Mouse (Mus musculus) embryonic facial prominence, embryonic 15.5 days (tissue): ENCODE results near the gene Il22ra1. TPM values are rescaled to one million over a fixed set of nuclear protein-coding genes. Genes with fewer than 3 reads are reported as not detected.
"Not testable (repeated sequence)": the region's sequence is repeated elsewhere in the genome, so short reads cannot be mapped to it uniquely, and the experiment has no call there.

Source experiments
- ATAC-seq: fragments of 200-750 bp; cut with Nextera tagmentation; 2 replicates; pipeline ENCODE4 v1.8.0; 2017; ENCODE audit warnings: low read depth, moderate TSS enrichment; ENCODE audit not compliant: insufficient number of reproducible peaks, low FRiP score, low TSS enrichment
- H3K27ac ChIP-seq: fragments of 300-500 bp; sonication (generic); replicated peaks from 2 replicates; pipeline ENCODE4 v1.5.1; 2015; ENCODE audit warnings: mild to moderate bottlenecking, inconsistent platforms
- H3K27me3 ChIP-seq: fragments of 300-500 bp; sonication (generic); 2 replicates; pipeline ENCODE4 v1.6.1; 2015; ENCODE audit warnings: inconsistent platforms
- H3K36me3 ChIP-seq: fragments of 300-500 bp; sonication (generic); 2 replicates; pipeline ENCODE4 v1.6.1; 2015; ENCODE audit warnings: mild to moderate bottlenecking, inconsistent platforms
- H3K4me1 ChIP-seq: fragments of 300-500 bp; sonication (generic); 2 replicates; pipeline ENCODE4 v1.6.1; 2015; ENCODE audit warnings: inconsistent platforms
- H3K4me2 ChIP-seq: fragments of 300-500 bp; sonication (generic); replicated peaks from 2 replicates; pipeline ENCODE4 v1.6.1; 2015; ENCODE audit warnings: mild to moderate bottlenecking, inconsistent platforms
- H3K4me3 ChIP-seq: fragments of 300-500 bp; sonication (generic); replicated peaks from 2 replicates; pipeline ENCODE4 v1.5.1; 2015; ENCODE audit warnings: mild to moderate bottlenecking, inconsistent platforms
- H3K9ac ChIP-seq: fragments of 300-500 bp; sonication (generic); 2 replicates; pipeline ENCODE4 v1.6.1; 2015; ENCODE audit warnings: inconsistent platforms
- H3K9me3 ChIP-seq: fragments of 300-500 bp; sonication (generic); replicated peaks from 2 replicates; pipeline ENCODE4 v1.6.1; 2016; ENCODE audit warnings: inconsistent platforms
- WGBS: fragments of 180-500 bp; shearing (Covaris S2); methylation state at CpG from one replicate; pipeline ENCODE4 v1.1.7; 2015; 5-methylcytosine and 5-hydroxymethylcytosine counted together
- polyA plus RNA-seq: library from polyadenylated mRNA; unstranded; fragments of >200 nt; fragmentation: Nextera tagmentation; extraction: Ambion mirVana; gene quantifications from 2 replicates; pipeline ENCODE4 v1.2.1, GENCODE M21; 2015

Il22ra1 gene
- polyA plus RNA-seq, 1 experiment from 2014 or later = 1.1 TPM

DNA sequence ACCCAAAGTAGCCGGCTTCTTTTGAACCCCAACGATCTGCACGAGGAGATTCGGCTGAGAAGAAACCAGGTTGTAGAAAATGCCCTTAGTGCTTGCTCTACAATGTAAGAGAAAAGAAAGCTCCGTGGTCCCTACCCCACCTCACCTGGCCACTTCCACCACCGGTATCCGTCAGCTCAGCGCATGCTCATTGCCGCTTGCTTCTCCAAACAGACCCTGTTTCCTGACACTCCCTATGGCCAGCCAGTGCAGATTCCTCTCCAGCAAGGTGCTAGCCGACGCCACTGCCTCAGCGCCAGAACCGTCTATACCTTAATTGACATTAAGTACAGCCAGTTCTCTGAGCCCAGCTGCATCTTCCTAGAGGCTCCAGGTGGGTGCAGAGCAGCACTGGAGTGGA is 24.5 kb upstream of the Il22ra1 start:
- WGBS = 71% methylated on average over 13 of the region's 13 CpGs
- no peaks in the 10 kb centered on the region for H3K27me3 ChIP-seq
- no peak for ATAC-seq

GRCm38 (mm10) chr4:135704016-135704415 is 24.0 kb upstream of the Il22ra1 start:
- Histone ChIP-seq H3K4me3 (no peak overlapping the region), H3K27ac (no peak overlapping the region), H3K27me3 (no peaks in the 10 kb centered on the region), H3K9ac (no peak overlapping the region), H3K4me1 (no peaks in the 10 kb centered on the region), H3K36me3 (no peaks in the 10 kb centered on the region), H3K9me3 (no peaks in the 10 kb centered on the region), H3K4me2 (no peak overlapping the region)
- WGBS = 56% methylated on average over 6 of the region's 6 CpGs
- ATAC-seq = no peak

More for the DNA sequence above, 24.5 kb upstream of the Il22ra1 start:
- Histone ChIP-seq H3K4me1 (no peaks in the 10 kb centered on the region), H3K36me3 (no peaks in the 10 kb centered on the region), H3K4me2 (no peak overlapping the region), H3K9me3 (no peaks in the 10 kb centered on the region), H3K27ac (no peak overlapping the region), H3K9ac (no peak overlapping the region), H3K4me3 (no peak overlapping the region)

DNA sequence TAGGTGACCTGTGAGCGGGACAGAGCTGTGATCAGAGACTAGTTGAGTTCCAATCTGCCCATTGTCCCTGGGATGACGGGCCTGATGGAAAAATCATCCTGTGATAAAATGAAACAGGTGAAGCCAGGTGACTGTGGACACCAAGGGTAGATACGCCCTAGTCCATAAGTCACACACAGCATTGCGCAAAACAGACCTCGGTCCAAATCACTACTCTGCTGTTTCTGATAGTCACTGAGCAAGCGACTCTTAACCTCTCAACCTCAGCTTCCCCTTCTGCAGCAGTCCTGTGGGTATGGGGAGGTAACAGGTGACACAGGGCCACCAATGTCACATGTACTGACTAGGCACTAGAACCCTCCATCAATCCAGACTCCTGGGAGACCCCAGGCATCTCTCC is 21.9 kb upstream of the Il22ra1 start:
- no peak overlapping the region for H3K27ac ChIP-seq
- WGBS = 89% methylated on average over 6 of the region's 6 CpGs
- no peak overlapping the region for H3K9ac ChIP-seq
- no peaks in the 10 kb centered on the region for H3K4me1 ChIP-seq
- H3K4me3 ChIP-seq = no peak overlapping the region
- no peaks in the 10 kb centered on the region for H3K36me3 ChIP-seq
- no peak for ATAC-seq
- no peak overlapping the region for H3K4me2 ChIP-seq
- H3K27me3 ChIP-seq = no peaks in the 10 kb centered on the region
- H3K9me3 ChIP-seq = no peaks in the 10 kb centered on the region

- ATAC-seq = peak; percentile 48; the same call in 1 of the 2 replicates
- Histone ChIP-seq H3K27ac (no peak overlapping the region), H3K27me3 (no peaks in the 10 kb centered on the region), H3K9ac (no peak overlapping the region), H3K4me2 (peak overlapping the region; percentile 41), H3K36me3 (no peaks in the 10 kb centered on the region), H3K4me1 (no peaks in the 10 kb centered on the region), H3K9me3 (no peaks in the 10 kb centered on the region), H3K4me3 (0 out of 2 replicates have a peak overlapping the region, but pooled peaks have one; percentile 20)
- WGBS = 15% methylated on average over 8 of the region's 8 CpGs
Observed at GRCm38 (mm10) chr4:135709072-135709564, 18.9 kb upstream of the Il22ra1 start.

GRCm38 (mm10) chr4:135709621-135710020 is 18.4 kb upstream of the Il22ra1 start:
- H3K9ac ChIP-seq = no peak overlapping the region
- no peak overlapping the region for H3K4me2 ChIP-seq
- H3K36me3 ChIP-seq = no peaks in the 10 kb centered on the region
- WGBS = 70% methylated on average over 11 of the region's 11 CpGs
- no peak overlapping the region for H3K27ac ChIP-seq
- no peak for ATAC-seq
- H3K27me3 ChIP-seq = no peaks in the 10 kb centered on the region
- H3K9me3 ChIP-seq = no peaks in the 10 kb centered on the region
- no peak overlapping the region for H3K4me3 ChIP-seq
- no peaks in the 10 kb centered on the region for H3K4me1 ChIP-seq

DNA sequence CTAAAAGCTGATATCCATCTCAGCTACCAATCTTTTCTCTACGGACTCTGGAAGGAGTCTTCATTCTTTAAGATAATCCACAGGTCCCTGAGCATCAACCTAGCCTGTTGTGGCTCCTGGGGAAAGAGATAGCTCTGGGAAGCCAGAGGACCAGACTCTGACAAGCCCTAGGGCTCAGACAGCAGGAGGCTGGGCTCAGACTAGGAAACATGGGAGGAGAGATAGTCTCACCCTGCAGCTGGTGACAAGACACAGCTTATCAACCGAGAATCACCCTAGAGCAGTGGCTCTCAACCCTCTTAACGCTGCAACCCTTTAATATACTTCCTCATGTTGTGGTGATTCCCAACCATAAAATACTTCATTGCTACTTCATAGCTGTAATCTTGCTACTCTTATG is 17.6 kb upstream of the Il22ra1 start:
- Histone ChIP-seq H3K4me1 (no peaks in the 10 kb centered on the region), H3K9ac (no peak overlapping the region), H3K9me3 (no peaks in the 10 kb centered on the region), H3K4me2 (no peak overlapping the region), H3K27me3 (no peaks in the 10 kb centered on the region), H3K36me3 (no peaks in the 10 kb centered on the region), H3K27ac (no peak overlapping the region), H3K4me3 (no peak overlapping the region)
- WGBS = 71% methylated on average over 3 of the region's 3 CpGs
- ATAC-seq = no peak

DNA sequence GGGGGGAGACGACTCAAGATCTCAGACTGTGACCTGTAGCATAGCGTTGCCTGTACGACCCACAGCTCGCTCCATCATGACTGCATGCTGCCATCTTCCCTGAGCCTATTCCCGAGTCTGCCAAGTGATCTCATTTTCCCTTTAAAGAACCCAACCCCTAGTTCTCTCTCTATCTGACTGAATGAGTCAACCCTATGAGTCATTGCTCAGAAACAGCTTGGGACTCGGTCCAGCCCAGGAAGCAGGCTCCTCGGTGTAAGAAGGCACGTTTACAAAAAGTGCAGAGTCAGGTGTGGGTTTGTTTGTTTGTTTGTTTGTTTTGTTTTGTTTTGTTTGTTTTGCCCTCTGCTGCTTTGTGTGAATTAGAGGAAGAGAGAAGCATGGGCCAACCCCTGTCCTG is 13.2 kb upstream of the Il22ra1 start:
- Histone ChIP-seq H3K27me3 (no peaks in the 10 kb centered on the region), H3K4me1 (no peaks in the 10 kb centered on the region), H3K4me3 (no peak overlapping the region), H3K4me2 (no peak overlapping the region), H3K36me3 (no peaks in the 10 kb centered on the region), H3K27ac (no peak overlapping the region), H3K9me3 (no peaks in the 10 kb centered on the region), H3K9ac (no peak overlapping the region)
- ATAC-seq = no peak
- 73% methylated on average over 8 of the region's 8 CpGs for WGBS

DNA sequence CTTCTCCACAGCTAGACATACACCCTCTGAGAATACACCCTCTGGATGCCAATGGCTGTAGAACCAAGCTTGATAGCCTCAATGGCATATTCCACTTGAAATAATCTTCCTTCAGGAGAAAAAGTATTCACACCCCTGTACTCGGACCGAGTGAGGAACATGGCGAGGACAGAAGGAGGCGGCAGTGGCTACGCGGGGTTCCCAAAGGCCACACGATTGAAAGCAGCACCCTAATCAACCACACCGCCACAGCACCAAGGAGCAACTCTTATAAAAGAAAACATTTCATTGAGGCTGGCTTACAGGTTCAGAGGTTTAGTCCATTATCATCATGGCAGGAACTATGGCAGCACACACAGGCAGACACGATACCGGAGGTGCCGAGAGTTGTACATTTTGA is 11.5 kb upstream of the Il22ra1 start:
- not testable (repeated sequence) for H3K4me1 ChIP-seq, H3K4me2 ChIP-seq, ATAC-seq, H3K27me3 ChIP-seq, H3K9ac ChIP-seq, H3K36me3 ChIP-seq, H3K9me3 ChIP-seq, H3K27ac ChIP-seq, H3K4me3 ChIP-seq
- 91% methylated on average over 11 of the region's 11 CpGs for WGBS

DNA sequence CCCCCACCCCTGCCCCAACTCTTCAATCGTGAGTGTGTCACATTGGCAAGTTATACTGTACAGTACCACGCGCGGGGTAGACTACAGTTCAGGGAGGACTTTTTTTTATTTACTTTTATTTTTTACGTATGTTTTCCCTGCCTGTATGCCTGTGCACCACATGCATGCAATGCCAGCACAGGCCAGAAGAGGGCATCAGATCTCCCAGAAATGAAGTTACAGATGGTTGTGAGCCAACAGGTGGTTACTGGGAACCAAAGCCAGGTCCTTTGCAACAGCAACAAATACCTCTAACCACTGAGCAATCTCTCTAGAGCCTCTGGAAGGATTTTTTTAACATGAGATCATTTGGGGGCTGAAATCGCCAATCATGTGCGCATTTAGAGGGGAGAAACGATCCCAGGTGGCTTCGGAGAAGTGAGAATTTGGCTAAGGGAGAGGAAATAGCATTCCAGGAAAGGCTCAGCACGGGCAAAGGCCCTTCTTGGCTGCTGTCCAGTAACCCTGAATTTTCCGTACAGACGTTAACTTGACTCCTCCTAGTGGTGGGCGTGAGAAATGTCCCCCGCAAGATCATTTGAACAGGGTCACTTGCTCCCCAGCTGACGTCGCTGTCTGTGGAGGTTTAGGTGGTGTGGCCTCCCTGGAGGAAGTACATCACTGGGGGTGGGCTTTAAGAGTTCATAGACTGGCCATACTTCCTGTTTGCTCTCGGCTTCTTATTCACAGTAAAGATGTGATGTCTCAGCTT is 5.3 kb upstream of the Il22ra1 start:
- 64% methylated on average over 17 of the region's 17 CpGs for WGBS
- no peak overlapping the region for H3K9ac ChIP-seq

GRCm38 (mm10) chr4:135726416-135726815 is 1.6 kb upstream of the Il22ra1 start:
- ATAC-seq = no peak
- H3K4me1 ChIP-seq = peaks cover 19% of the 10 kb centered on the region
- WGBS = 50% methylated on average over 11 of the region's 11 CpGs

More for the DNA sequence above, 5.3 kb upstream of the Il22ra1 start:
- H3K4me2 ChIP-seq = no peak overlapping the region
- H3K36me3 ChIP-seq = no peaks in the 10 kb centered on the region
- H3K27me3 ChIP-seq = no peaks in the 10 kb centered on the region
- peak overlapping the region; percentile 34; the same call in 1 of the 2 replicates for H3K27ac ChIP-seq
- peaks cover 14% of the 10 kb centered on the region; the same call in 1 of the 2 replicates for H3K4me1 ChIP-seq
- H3K4me3 ChIP-seq = no peak overlapping the region
- ATAC-seq = no peak
- 0 out of 2 replicates have a peak, but pooled peaks cover 3% of the 10 kb centered on the region for H3K9me3 ChIP-seq

DNA sequence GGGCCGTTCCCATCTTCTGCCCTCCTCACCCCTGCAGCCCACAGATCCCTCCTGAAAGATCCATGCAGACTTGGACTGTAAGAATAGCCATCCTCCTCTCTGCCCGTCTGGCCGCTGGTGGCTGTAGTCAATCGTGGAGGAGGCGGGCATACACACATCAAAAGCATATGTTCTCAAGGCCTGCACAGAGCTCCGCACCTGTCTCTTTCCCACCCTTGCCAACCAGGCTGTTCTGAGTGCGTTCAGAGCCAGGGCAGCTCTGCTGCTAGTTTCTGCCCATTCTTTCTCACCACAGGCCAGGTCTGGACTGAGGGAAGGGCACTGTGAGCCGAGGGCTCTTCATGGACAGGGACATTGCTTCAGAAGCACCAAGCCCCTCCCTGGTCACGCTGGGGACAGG is 2.2 kb downstream of the Il22ra1 start:
- Histone ChIP-seq H3K36me3 (no peaks in the 10 kb centered on the region), H3K9me3 (no peaks in the 10 kb centered on the region), H3K27ac (no peak overlapping the region), H3K4me2 (no peak overlapping the region), H3K9ac (no peak overlapping the region), H3K4me1 (peaks cover 19% of the 10 kb centered on the region), H3K4me3 (no peak overlapping the region), H3K27me3 (no peaks in the 10 kb centered on the region)
- ATAC-seq = no peak
- WGBS = 69% methylated on average over 9 of the region's 9 CpGs

More at GRCm38 (mm10) chr4:135726416-135726815, 1.6 kb upstream of the Il22ra1 start:
- Histone ChIP-seq H3K9me3 (no peaks in the 10 kb centered on the region), H3K9ac (no peak overlapping the region), H3K4me3 (no peak overlapping the region), H3K27ac (no peak overlapping the region), H3K36me3 (no peaks in the 10 kb centered on the region), H3K4me2 (no peak overlapping the region), H3K27me3 (no peaks in the 10 kb centered on the region)

GRCm38 (mm10) chr4:135730951-135731350 is 3.0 kb downstream of the Il22ra1 start:
- H3K36me3 ChIP-seq = no peaks in the 10 kb centered on the region
- no peak overlapping the region for H3K4me2 ChIP-seq
- H3K27me3 ChIP-seq = no peaks in the 10 kb centered on the region
- 59% methylated on average over 8 of the region's 8 CpGs for WGBS
- H3K4me1 ChIP-seq = peaks cover 19% of the 10 kb centered on the region
- no peak overlapping the region for H3K9ac ChIP-seq
- no peaks in the 10 kb centered on the region for H3K9me3 ChIP-seq
- ATAC-seq = no peak
- H3K4me3 ChIP-seq = no peak overlapping the region
- no peak overlapping the region for H3K27ac ChIP-seq
